Mouse (Mus musculus) layer of hippocampus, adult 8-10 months (tissue): ENCODE data around the gene Naa50. TPM values are rescaled to one million over a fixed set of nuclear protein-coding genes. Genes with fewer than 3 reads are reported as not detected.

ENCODE experiments used
- DNase-seq, 2 experiments: peaks; one replicate each; pipeline ENCODE4 v3.0.0; 2022; ENCODE audit warnings: low spot score in 2 of 2
- total RNA-seq, 4 experiments: library from RNA; stranded (reverse); gene quantifications; 2 replicates each; pipeline ENCODE4 v1.2.4; 2022

The Naa50 gene
- total RNA-seq, 4 experiments from 2014 or later: 59.0 to 71.1 (median 64.7) TPM

DNA sequence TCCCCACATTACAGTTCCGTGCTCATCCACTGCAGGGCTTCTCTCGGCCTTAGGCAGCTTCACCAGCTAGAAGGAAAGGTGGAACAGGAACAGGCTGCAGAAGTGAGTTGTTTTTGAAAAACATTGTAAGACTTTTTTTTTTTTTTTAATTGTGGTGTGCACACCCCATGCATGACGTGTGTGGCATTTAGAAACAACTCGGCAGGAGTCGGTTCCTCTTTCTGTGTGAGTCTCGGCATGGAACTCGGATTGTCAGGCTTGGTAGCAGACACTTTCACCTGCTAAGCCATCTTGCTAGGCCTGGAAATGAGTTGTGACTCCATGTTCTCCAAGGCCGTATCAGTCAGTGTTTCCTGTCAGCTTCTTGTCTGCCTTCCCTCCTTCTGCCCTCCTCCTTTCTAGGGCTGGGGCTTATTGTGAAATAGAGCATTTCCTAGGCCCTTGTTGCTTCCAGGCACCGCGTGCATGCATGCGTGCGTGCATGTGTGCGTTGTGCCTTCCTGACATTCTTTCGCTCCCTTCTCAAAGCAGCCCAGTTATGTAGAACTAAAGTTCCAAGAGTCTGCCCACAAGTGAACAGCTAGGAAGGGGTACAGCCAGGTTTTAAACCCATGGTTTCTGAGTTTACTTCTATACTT is 59.6 kb downstream of the Naa50 start:
- DNase-seq: no peak

GRCm38 (mm10) chr16:44200146-44200545 is 60.5 kb downstream of the Naa50 start:
- no peak for DNase-seq

GRCm38 (mm10) chr16:44204331-44204730 is 64.7 kb downstream of the Naa50 start:
- peak; percentile 46 to 69 for DNase-seq

GRCm38 (mm10) chr16:44205973-44206372 is 66.3 kb downstream of the Naa50 start:
- DNase-seq: no peak

DNA sequence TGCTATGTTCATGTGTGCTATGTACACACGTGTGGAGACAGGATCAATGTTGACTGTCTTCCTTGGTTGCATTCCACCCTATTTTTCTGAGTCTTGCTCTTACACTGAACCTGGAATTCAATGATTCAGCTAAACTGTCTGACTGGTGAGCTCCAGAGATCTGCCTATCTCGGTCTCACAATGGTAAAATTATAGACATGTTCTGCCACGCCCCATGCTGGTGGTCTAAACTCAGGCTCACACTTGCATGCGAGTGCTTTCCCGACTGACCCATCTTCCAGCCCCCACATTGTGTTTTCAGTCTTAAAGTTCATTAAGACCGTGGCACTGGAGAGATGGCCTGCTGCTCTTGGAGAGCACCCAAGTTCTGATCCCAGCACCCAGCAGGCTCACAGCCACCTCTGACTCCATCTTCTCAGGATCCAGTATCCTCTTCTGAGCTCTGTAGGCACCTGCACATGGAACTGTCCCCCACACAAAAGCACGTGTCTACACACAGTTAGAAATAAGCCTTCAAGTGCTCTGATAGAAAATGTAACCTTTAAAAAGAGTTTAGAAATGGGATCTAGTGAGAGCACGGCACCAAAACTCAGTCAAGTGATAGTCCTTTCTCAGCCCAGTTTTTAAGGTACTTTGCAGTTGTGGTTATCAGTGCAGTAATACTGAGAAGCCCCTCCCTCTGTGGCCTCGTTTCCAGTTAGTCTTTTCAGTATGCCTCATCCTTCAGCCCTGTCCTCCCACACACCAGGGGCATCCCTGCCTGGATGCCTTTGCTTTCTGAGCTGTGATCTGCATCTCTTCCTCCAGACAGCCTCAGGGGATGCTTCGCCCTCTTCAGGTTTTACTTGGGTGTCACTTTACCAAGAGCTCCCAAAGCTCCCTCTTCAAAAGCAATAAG is 70.8 kb downstream of the Naa50 start:
- no peak for DNase-seq

DNA sequence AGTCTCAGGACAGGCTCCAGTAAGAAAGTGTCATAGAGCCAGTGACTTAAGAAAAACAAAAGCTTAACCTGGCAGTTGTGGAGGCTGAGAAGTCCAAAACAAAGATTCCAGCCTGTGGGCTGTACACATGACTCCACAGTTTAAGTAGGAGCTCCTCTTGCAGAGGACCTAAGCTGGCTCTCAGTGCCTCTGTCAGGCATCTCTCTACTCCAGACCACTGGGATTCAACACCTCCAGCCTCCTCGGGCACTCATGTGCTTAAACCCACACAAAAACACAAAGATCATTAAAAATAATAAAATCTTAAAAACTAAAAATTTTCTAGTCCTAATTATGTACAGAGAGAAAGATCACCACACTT is 71.4 kb downstream of the Naa50 start:
- DNase-seq: no peak

DNA sequence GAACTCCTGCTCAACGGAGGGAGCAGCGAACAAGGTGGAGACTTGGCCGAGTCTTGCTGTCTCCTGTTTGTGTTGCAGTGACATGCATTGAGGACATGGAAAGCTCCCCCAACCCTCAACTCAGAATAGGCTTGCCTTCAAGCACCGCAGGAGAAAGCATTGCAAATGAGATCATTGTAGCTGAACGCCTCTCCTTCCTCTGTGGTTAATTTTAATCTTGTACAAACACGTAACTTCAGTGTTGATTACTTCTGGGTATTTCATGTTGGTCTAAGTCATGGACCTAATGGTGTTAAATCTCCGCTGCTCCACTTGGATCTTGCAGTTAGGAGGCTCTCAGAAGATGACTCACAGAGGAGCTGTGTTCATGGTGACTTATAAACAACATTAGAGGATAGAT is 73.1 kb downstream of the Naa50 start:
- DNase-seq: no peak

Other genes starting within 250 kb of the Naa50 start
- 10 to 100 TPM; 37.7 to 56.4 (median 40.0) TPM for gene Qtrt2, start 213.0 kb upstream of the Naa50 start, total RNA-seq
- 10 to 100 TPM; 43.1 to 51.1 (median 48.6) TPM for gene Zdhhc23, start 160.0 kb upstream of the Naa50 start, total RNA-seq
- gene Gramd1c, start 76.5 kb upstream of the Naa50 start, total RNA-seq: 1 to 10 TPM; 3.6 to 8.0 (median 5.4) TPM
- gene Atp6v1a, start 125 bp upstream of the Naa50 start, total RNA-seq: 100 to 1,000 TPM; 529 to 603 (median 565) TPM
- gene Usf3, start 33.4 kb downstream of the Naa50 start, total RNA-seq: 10 to 100 TPM; 35.0 to 41.0 (median 37.8) TPM
- 10 to 100 TPM; 32.8 to 43.9 (median 39.7) TPM for gene Sidt1, start 193.4 kb downstream of the Naa50 start, total RNA-seq
- 10 to 100 TPM; 16.3 to 19.5 (median 17.9) TPM for gene Spice1, start 207.3 kb downstream of the Naa50 start, total RNA-seq